Mouse (Mus musculus): ENCODE results near the gene Tfam.
A peak's percentile ranks its signal among the peaks of the same experiment; 100 is the strongest.

Gene Tfam

GRCm38 (mm10) chr10:71238240-71238554, at the start of gene Tfam:
TSS of gene Tfam (minus strand) at chr10:71238280.
- DNase-seq (ENCODE audit: low spot score in 2 of 2), result no peak

GRCm38 (mm10) chr10:71285126-71285580, 47.1 kb upstream of the Tfam start, which contains the start of gene Ube2d1:
TSS of gene Ube2d1 (minus strand) at chr10:71285262.
- peak; percentile 80 to 85 for DNase-seq (ENCODE audit: low spot score in 2 of 2)

- peak; percentile 5 to 7 for DNase-seq (ENCODE audit: low spot score in 2 of 2)
These were observed 46.5 kb upstream of the Tfam start for GRCm38 (mm10) chr10:71284511-71285125.

- DNase-seq (ENCODE audit: low spot score in 2 of 2), result no peak
These were observed 46.0 kb upstream of the Tfam start for GRCm38 (mm10) chr10:71284131-71284510.

- no peak for DNase-seq (ENCODE audit: low spot score in 2 of 2)
These were observed 35.1 kb upstream of the Tfam start for GRCm38 (mm10) chr10:71273008-71273739.

- no peak for DNase-seq (ENCODE audit: low spot score in 2 of 2)
These were observed 29.9 kb upstream of the Tfam start for GRCm38 (mm10) chr10:71267973-71268372.

GRCm38 (mm10) chr10:71267511-71267910, 29.4 kb upstream of the Tfam start:
- no peak for DNase-seq (ENCODE audit: low spot score in 2 of 2)

GRCm38 (mm10) chr10:71265067-71265466, 27.0 kb upstream of the Tfam start:
- DNase-seq (ENCODE audit: low spot score in 2 of 2), result no peak

GRCm38 (mm10) chr10:71261637-71262036, 23.6 kb upstream of the Tfam start:
- DNase-seq (ENCODE audit: low spot score in 2 of 2), result no peak

- DNase-seq (ENCODE audit: low spot score in 2 of 2), result peak; percentile 49 to 52
These were observed 20.9 kb upstream of the Tfam start for GRCm38 (mm10) chr10:71258943-71259342.

GRCm38 (mm10) chr10:71258516-71258915, 20.4 kb upstream of the Tfam start:
- DNase-seq (ENCODE audit: low spot score in 2 of 2), result no peak

- no peak for DNase-seq (ENCODE audit: low spot score in 2 of 2)
These were observed 15.1 kb upstream of the Tfam start for GRCm38 (mm10) chr10:71253147-71253546.

- no peak for DNase-seq (ENCODE audit: low spot score in 2 of 2)
These were observed 14.3 kb upstream of the Tfam start for GRCm38 (mm10) chr10:71252421-71252820.

- no peak for DNase-seq (ENCODE audit: low spot score in 2 of 2)
These were observed 13.8 kb upstream of the Tfam start for GRCm38 (mm10) chr10:71251846-71252245.

GRCm38 (mm10) chr10:71251256-71251655, 13.2 kb upstream of the Tfam start:
- DNase-seq (ENCODE audit: low spot score in 2 of 2), result no peak

- DNase-seq (ENCODE audit: low spot score in 2 of 2), result no peak
These were observed 12.4 kb upstream of the Tfam start for GRCm38 (mm10) chr10:71250472-71250871.

GRCm38 (mm10) chr10:71249086-71249880, 11.2 kb upstream of the Tfam start:
- no peak for DNase-seq (ENCODE audit: low spot score in 2 of 2)

GRCm38 (mm10) chr10:71246956-71247355, 8.9 kb upstream of the Tfam start:
- peak; percentile 80 to 86 for DNase-seq (ENCODE audit: low spot score in 2 of 2)

- DNase-seq (ENCODE audit: low spot score in 2 of 2), result peak; percentile 80 to 88
These were observed 1.5 kb upstream of the Tfam start for GRCm38 (mm10) chr10:71239479-71240120.

GRCm38 (mm10) chr10:71237516-71238239, 402 bp downstream of the Tfam start:
- peak; percentile 98 for DNase-seq (ENCODE audit: low spot score in 2 of 2)

GRCm38 (mm10) chr10:71234071-71234470, 4.0 kb downstream of the Tfam start:
- DNase-seq (ENCODE audit: low spot score in 2 of 2), result no peak

All from spleen, postnatal 36 days (tissue).